Mouse (Mus musculus) thymus, adult 18-20 months (tissue): ENCODE results near the gene Tmcc2.
A peak's percentile ranks its signal among the peaks of the same experiment; 100 is the strongest.

Experiments
- DNase-seq, 2 experiments: peaks; one replicate each; pipeline ENCODE4 v3.0.0; 2022; ENCODE audit warnings: mixed read lengths in 2 of 2

Tmcc2 gene

GRCm38 (mm10) chr1:132389886-132390585 is 1.0 kb downstream of the Tmcc2 start:
- DNase-seq = peak; percentile 33 to 42

- no peak for DNase-seq
Measured at GRCm38 (mm10) chr1:132388813-132389803, 2.0 kb downstream of the Tmcc2 start.

GRCm38 (mm10) chr1:132387943-132388342 is 3.1 kb downstream of the Tmcc2 start:
- no peak for DNase-seq

- DNase-seq = no peak
Measured at GRCm38 (mm10) chr1:132386266-132386665, 4.8 kb downstream of the Tmcc2 start.

DNA sequence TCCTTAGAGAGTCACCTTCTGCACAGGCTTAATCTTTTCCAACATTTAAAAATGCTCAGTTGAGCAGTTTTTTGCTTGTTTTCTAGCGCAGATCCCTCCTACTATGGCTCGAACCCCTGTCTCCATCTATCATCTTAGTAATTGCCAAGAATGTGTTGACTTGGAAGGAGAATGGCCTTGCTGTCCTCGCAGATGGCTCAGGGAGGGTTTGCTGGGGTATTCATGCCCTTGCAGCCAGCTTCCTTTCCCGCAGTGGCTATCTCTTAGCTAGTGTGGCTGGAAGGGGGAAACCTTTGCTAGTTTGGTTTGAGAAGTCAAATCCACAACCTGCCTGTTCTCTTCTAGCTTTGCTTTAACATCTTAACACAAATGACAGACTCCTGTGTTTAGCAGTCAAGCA is 5.4 kb downstream of the Tmcc2 start:
- DNase-seq = no peak

- DNase-seq = no peak
Measured at GRCm38 (mm10) chr1:132385266-132385665, 5.8 kb downstream of the Tmcc2 start.

DNA sequence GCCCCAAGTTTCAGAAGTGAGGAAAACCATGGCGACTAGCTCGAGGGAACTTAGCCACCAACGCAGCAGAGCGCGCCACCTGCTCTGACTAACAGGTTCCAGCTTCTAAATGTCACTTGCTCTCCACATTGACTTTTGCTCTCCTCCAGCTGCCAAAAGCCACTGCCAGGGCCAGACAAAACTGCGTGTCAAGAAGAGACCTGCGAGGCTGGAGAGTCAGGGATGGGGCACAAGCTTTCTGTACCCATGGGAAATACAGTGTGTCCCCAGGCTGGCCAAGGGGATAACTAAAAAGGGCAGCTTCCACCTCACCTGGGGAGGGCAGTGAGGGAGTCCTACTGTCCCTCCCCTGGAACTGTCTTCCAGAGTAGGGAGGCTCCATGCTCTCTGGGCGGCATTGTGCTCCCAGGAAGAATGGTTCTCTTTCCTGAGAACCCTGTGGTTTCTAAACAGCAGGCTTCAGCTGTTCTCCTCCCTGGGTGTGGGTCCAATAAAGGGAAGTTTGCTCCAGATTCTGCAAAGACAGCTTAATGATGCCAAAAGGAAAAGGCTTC is 7.0 kb downstream of the Tmcc2 start:
- no peak for DNase-seq

DNA sequence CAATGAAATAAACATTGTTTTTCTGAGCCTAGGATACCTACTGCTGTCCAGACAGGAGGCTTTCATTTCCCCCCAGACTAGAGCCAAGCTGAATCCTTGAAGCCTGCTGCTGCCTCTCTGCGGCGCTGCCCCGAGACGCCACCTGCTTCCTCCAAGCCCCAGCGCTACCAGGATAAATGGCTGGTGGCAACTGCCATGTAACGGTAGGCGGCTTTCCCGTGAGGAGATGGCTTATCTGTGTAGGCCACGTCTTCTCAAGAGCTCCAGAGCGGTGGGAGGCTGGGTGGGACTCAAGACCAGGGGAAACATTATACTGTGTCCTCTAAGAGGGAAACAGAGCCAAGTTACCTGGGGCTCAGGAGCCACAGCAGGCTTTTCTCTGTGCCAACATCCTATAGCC is 9.2 kb downstream of the Tmcc2 start:
- DNase-seq = no peak

GRCm38 (mm10) chr1:132380550-132381100 is 10.5 kb downstream of the Tmcc2 start:
- DNase-seq = no peak

- DNase-seq = no peak
Measured at GRCm38 (mm10) chr1:132377811-132378210, 13.3 kb downstream of the Tmcc2 start.

DNA sequence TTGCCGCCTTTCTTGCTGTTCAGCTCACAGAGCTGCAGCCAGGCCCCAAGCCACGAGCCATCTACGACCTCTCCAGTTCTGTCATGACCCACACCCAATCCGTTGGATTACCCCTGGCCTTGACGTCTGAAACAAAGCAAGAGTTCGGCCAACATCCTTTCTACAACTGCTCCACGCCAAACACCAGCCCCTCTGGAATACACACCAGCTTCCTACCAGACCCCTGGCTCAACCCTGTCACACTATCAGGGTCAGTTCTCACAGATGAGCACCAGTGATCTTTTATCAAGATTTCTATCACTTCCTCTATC is 14.1 kb downstream of the Tmcc2 start:
- DNase-seq = no peak

DNA sequence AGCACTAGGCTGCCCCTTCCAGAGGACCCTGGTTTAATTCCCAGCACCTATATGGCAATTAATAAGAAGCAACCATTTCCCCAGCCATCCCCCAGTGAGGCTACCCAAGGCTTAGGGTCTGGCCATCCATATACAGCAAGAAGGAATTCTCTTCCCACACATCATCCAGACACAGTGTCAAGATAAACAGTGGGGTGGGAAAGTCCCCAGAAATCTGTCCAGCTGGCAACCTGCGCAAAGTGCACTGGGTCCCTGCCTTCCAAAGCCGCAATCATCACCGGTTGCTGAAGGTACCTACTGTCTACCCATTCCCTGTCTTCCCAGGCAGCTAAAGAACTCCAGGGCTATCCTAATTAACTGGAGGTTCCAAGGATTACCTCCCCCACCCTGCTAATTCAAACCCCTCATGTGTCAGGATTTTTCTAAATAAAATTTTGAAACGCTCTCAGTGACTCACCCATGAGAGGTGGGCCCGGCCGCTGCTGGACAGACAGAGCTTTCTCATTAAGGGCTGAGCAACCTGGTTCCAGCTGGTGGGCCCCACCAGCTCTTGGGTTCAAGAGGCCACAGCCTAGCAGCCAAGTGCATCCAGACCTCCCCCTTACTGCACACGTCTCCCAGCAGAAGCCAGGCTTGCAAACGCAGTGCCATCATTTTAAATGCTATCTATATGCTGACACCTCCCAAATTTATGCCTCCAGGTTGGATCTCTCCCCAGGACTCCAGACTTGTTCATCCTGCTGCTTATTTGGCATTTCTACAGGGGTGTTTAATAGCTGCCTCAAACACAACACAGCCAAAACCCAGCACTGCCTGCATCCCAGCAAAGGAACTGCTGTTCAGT is 14.6 kb downstream of the Tmcc2 start:
- DNase-seq = no peak

GRCm38 (mm10) chr1:132375256-132375655 is 15.8 kb downstream of the Tmcc2 start:
- DNase-seq = no peak

DNA sequence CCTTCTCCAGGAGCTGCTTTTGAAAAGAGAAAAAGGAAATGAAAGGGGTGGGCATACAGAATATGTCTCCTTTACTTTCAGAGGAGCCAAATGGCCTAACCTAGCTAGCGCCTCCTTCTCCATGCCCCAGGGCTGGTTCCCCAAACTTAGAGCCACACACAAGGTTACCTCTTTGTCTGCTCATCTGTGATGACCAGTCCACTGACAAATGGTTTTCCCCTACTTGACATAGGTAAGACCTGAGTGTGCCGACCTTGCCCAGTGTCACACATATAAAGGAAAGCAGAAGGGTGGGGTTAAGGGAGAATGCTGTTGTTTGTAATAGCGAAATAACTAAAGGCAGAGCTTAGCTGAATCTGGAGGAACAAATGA is 16.2 kb downstream of the Tmcc2 start:
- DNase-seq = no peak

DNA sequence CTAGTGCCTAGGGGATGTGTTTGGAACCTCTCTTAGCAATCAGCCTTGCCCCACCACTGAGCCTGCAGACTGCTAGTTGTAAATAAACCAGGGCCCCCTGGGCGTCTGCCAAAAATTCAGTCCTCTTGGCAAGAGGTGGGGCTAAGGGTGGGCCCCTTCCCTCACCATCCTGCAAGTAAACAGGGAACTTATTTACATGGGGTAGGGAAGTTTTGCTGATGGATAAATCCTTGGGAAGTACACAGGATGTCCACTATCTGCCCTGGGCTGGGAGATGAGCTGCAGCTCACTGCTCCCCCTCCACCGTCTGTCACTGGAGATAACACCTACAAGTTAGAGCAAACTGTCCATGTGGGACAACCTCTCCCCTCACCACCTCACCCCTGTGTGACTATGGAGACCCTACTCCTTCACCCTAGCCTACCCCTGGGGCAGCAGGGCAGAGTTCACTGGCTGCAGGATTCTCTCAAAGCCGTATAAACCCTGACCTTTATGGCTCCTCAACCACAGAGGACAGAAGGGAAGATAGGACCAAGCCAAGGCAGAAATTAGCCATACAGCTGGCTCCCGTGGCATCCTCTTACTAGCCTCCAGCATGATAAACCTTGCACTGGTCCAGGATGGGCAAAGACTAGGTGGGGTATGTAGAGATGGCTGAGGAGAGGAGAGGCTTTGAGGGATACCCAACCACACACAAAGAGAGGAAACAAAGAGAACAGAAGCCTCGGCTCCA is 16.8 kb downstream of the Tmcc2 start:
- DNase-seq = no peak

DNA sequence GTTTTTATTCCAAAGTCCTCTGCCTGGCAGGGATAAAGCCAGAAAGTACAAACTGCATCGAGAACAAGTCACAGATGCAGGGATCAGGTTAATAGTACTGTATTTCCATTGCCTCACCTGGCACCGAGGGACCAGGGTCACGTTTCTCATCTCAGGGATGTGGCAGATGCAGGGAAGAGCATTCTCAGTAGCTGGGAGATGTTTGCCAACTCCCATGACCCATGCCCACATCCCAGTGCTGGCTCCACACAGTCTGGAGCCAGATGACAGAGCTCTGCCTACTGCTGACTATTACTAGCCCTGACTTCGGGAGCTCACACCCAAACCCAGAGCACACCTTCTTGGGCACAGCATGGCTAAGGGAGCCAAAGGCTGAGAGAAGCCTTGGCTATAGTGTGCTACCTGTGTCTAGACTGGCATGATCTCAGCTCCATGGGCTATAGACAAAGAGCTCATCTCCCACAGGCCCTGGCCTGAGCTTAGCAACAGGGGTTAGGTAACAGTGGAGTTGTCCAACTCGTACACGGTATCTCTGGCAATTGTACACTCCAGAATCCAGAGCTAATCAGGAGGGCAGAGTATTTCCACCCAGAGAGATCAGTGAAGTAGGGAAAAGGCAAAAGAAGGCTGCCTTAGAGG is 18.1 kb downstream of the Tmcc2 start:
- DNase-seq = no peak

GRCm38 (mm10) chr1:132372354-132372753 is 18.7 kb downstream of the Tmcc2 start:
- no peak for DNase-seq

GRCm38 (mm10) chr1:132371298-132372081 is 19.6 kb downstream of the Tmcc2 start:
- DNase-seq = no peak

- no peak for DNase-seq
Measured at GRCm38 (mm10) chr1:132370681-132371173, 20.4 kb downstream of the Tmcc2 start.
